Mouse (Mus musculus): ENCODE measurements around the gene Purb. TPM values are rescaled to one million over a fixed set of nuclear protein-coding genes. Genes with fewer than 3 reads are reported as not detected.

Gene Purb
- polyA plus RNA-seq, 1 experiment from 2014 or later = 21.6 TPM

DNA sequence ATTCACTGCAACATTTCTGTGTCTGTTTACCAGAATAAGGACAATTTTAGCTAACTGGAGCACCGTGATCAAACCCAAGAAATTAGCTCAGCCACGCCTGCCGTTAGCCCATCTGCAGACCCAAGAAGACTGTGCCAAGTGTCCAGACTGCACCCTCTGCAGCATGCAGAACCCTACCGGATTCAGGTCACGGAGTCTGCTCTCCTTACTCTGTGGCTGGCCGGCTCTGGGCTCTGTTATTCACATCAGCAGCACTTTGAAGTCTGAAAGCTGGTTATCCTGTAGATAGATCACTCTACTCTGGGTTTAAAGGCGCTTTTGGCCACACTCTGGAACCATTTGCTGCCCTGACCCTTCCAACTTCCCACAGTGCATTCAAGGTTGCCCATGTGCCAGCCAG is 4.5 kb upstream of the Purb start:
- WGBS = 67% methylated on average over 7 of the region's 7 CpGs
- Histone ChIP-seq H3K4me2 (replicated peaks; ENCODE audit: low read depth) (no peak overlapping the region), H3K36me3 (ENCODE audit: control insufficient read depth, insufficient read depth) (no peaks in the 10 kb centered on the region), H3K27ac (ENCODE audit: low read depth, low read length) (no peak overlapping the region), H3K27me3 (replicated peaks; ENCODE audit: control insufficient read depth, insufficient read depth, low read length) (no peaks in the 10 kb centered on the region), H3K4me1 (replicated peaks; ENCODE audit: control insufficient read depth, insufficient read depth, low read length) (no peaks in the 10 kb centered on the region), H3K4me3 (ENCODE audit: low read depth, low read length) (no peak overlapping the region), H3K9me3 (ENCODE audit: control insufficient read depth) (no peaks in the 10 kb centered on the region), H3K9ac (ENCODE audit: low read depth, low read length) (no peak overlapping the region)
- ATAC-seq = no peak
- TF ChIP-seq CTCF (IDR thresholded peaks at IDR 0.05; ENCODE audit: low read depth) = no peak

DNA sequence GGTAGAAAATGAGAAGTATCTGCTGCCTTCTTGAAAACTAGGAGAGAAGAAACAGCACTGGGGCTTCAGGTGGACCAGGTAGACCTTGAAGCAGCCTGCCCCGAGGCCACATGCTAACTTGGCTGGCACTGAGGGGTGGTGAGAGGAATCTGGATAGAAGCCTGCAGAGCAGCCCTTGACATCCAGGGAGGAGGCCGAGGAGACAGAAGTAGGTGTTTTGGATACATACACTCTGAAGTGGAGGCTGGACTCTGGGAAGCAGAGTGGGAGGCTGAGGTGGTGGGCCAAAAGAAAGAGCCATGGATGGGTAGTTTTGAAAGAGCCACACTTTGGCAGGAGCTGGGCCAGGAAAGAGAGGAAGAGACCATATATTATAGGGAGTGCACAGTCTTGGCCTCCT is 3.5 kb upstream of the Purb start:
- no peak overlapping the region for H3K4me2 ChIP-seq (replicated peaks; ENCODE audit: low read depth)
- WGBS = 81% methylated on average over 2 of the region's 2 CpGs

DNA sequence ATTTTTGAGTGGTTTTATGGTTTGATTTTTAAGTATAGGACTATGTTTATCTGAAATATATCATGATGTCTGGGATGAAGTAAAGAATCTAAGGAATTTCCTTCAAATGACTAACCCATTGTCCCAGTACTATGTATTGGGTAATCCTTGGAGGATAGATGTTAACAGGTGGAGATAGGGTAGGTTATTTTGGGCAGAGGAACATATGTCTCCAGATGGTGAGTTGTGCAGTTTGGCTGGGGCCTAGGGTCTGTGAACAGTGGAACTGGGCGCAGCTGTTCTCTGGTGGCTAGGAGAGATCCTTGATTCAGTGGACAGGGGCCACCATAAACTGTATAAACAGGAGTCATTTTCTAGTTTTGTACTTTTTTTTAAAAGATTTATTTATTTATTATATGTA is 1.6 kb upstream of the Purb start:
- Histone ChIP-seq H3K27me3 (replicated peaks; ENCODE audit: control insufficient read depth, insufficient read depth, low read length) (no peaks in the 10 kb centered on the region), H3K9ac (ENCODE audit: low read depth, low read length) (no peak overlapping the region), H3K36me3 (ENCODE audit: control insufficient read depth, insufficient read depth) (no peaks in the 10 kb centered on the region), H3K4me3 (ENCODE audit: low read depth, low read length) (no peak overlapping the region), H3K9me3 (ENCODE audit: control insufficient read depth) (no peaks in the 10 kb centered on the region), H3K4me2 (replicated peaks; ENCODE audit: low read depth) (no peak overlapping the region), H3K4me1 (replicated peaks; ENCODE audit: control insufficient read depth, insufficient read depth, low read length) (no peaks in the 10 kb centered on the region), H3K27ac (ENCODE audit: low read depth, low read length) (no peak overlapping the region)
- no peak for ATAC-seq
- TF ChIP-seq CTCF (IDR thresholded peaks at IDR 0.05; ENCODE audit: low read depth) = no peak
- 83% methylated on average over 1 of the region's 1 CpGs for WGBS

More for the DNA sequence above, 3.5 kb upstream of the Purb start:
- H3K9ac ChIP-seq (ENCODE audit: low read depth, low read length) = no peak overlapping the region
- no peaks in the 10 kb centered on the region for H3K9me3 ChIP-seq (ENCODE audit: control insufficient read depth)
- no peaks in the 10 kb centered on the region for H3K27me3 ChIP-seq (replicated peaks; ENCODE audit: control insufficient read depth, insufficient read depth, low read length)
- no peak for ATAC-seq
- H3K4me3 ChIP-seq (ENCODE audit: low read depth, low read length) = no peak overlapping the region
- H3K36me3 ChIP-seq (ENCODE audit: control insufficient read depth, insufficient read depth) = no peaks in the 10 kb centered on the region
- H3K27ac ChIP-seq (ENCODE audit: low read depth, low read length) = no peak overlapping the region
- TF ChIP-seq CTCF (IDR thresholded peaks at IDR 0.05; ENCODE audit: low read depth) = no peak
- H3K4me1 ChIP-seq (replicated peaks; ENCODE audit: control insufficient read depth, insufficient read depth, low read length) = no peaks in the 10 kb centered on the region

DNA sequence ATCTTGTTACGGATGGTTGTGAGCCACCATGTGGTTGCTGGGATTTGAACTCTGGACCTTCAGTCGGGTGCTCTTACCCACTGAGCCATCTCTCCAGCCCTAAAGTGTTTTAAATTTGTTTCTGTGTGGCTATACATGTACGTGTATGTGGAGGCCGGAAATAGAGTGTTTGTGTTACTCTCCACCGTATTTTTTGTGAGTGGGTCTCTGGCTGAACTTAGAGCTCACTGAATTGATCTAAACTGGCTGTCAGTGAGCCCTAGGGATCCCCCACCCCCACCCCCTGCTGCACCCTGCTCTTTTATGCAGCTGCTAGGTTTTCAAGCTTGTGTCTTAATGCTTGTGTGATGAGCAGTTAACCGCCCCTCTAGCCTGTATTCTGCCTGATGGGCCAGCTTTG is 1.2 kb upstream of the Purb start:
- Histone ChIP-seq H3K27me3 (replicated peaks; ENCODE audit: control insufficient read depth, insufficient read depth, low read length) (no peaks in the 10 kb centered on the region), H3K9ac (ENCODE audit: low read depth, low read length) (no peak overlapping the region), H3K4me3 (ENCODE audit: low read depth, low read length) (no peak overlapping the region), H3K4me2 (replicated peaks; ENCODE audit: low read depth) (no peak overlapping the region), H3K27ac (ENCODE audit: low read depth, low read length) (no peak overlapping the region), H3K9me3 (ENCODE audit: control insufficient read depth) (no peaks in the 10 kb centered on the region), H3K36me3 (ENCODE audit: control insufficient read depth, insufficient read depth) (no peaks in the 10 kb centered on the region), H3K4me1 (replicated peaks; ENCODE audit: control insufficient read depth, insufficient read depth, low read length) (peaks cover under 1% of the 10 kb centered on the region; the same call in 1 of the 2 replicates)
- ATAC-seq = no peak
- no peak for TF ChIP-seq CTCF (IDR thresholded peaks at IDR 0.05; ENCODE audit: low read depth)
- 67% methylated on average over 6 of the region's 6 CpGs for WGBS

DNA sequence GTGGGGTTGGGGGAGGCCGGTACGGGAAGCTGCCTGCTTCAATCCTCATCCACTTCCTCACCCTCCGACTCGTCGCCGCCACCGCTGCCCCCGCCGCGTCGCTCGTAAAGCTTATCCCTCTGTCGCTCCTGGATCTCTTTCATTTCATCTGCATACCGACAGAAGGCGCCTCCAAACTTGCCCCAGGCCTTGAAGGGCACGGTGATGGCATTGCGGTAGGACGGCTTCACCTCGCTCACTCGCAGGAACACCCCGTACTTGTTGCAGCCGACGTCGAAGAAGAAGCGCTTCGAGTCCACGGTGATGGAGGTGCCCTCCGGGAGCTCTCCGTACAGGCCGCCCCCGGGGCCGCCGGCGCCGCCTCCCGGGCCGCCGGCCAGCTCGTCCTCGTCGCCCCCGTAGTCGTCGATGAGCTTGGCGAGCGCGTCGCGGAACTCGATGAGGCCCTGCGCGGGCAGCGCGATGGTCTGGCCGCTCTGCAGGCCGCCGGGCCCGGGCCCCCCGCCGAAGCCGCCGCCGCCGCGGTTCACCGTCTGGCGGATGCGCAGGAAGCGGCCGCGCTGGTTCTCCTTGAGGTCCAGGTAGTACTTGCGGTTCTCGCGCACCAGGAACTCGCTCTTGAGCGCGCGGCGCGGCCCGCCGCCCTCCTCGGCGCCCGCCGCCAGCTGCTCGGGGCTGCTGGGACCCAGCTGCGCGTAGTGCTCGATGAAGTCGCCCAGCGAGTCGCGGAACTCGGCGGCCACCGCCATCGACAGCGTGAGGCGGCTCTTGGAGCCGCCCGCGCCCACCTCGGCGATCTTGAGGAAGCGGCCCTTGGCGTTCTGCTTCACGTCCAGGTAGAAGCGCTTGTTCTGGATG is 614 bp downstream of the Purb start:
- Histone ChIP-seq H3K27ac (ENCODE audit: low read depth, low read length) (peak overlapping the region; percentile 98), H3K4me3 (ENCODE audit: low read depth, low read length) (peak overlapping the region; percentile 90), H3K4me1 (replicated peaks; ENCODE audit: control insufficient read depth, insufficient read depth, low read length) (peaks cover 7% of the 10 kb centered on the region), H3K9me3 (ENCODE audit: control insufficient read depth) (no peaks in the 10 kb centered on the region), H3K4me2 (replicated peaks; ENCODE audit: low read depth) (peak overlapping the region; percentile 81), H3K27me3 (replicated peaks; ENCODE audit: control insufficient read depth, insufficient read depth, low read length) (no peaks in the 10 kb centered on the region), H3K9ac (ENCODE audit: low read depth, low read length) (peak overlapping the region; percentile 93), H3K36me3 (ENCODE audit: control insufficient read depth, insufficient read depth) (no peaks in the 10 kb centered on the region)
- WGBS = under 1% methylated on average over 108 of the region's 109 CpGs
- TF ChIP-seq CTCF (IDR thresholded peaks at IDR 0.05; ENCODE audit: low read depth) = peak; percentile 37; the same call in 1 of the 2 replicates
- ATAC-seq = peak; percentile 46

DNA sequence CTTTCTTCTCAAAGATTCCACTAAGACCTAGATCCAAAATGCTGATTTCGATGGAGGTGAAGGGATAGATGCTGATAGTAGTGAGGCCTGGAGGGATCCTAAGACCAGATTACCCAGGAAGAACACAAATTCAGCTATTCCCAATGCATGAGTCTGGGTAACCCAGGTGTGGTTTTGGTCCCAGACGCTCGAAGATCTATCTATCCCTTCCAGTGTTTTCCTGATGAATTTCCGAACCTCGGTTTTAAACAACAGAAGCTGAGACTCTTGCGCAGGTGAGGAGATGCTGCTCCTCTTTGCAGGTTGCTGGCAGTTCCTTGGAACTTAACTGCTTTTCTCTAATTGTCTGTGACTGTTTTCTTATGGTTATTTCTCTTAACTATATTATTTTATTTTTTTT is 1.3 kb downstream of the Purb start:
- Histone ChIP-seq H3K9ac (ENCODE audit: low read depth, low read length) (peak overlapping the region; percentile 93), H3K4me1 (replicated peaks; ENCODE audit: control insufficient read depth, insufficient read depth, low read length) (peaks cover 7% of the 10 kb centered on the region), H3K36me3 (ENCODE audit: control insufficient read depth, insufficient read depth) (no peaks in the 10 kb centered on the region), H3K27me3 (replicated peaks; ENCODE audit: control insufficient read depth, insufficient read depth, low read length) (no peaks in the 10 kb centered on the region), H3K9me3 (ENCODE audit: control insufficient read depth) (no peaks in the 10 kb centered on the region), H3K4me3 (ENCODE audit: low read depth, low read length) (peak overlapping the region; percentile 90), H3K4me2 (replicated peaks; ENCODE audit: low read depth) (peak overlapping the region; percentile 81), H3K27ac (ENCODE audit: low read depth, low read length) (peak overlapping the region; percentile 98; the same call in 1 of the 2 replicates)
- 12% methylated on average over 6 of the region's 6 CpGs for whole genome bisulfite sequencing
- ATAC-seq = no peak
- no peak for TF ChIP-seq CTCF (IDR thresholded peaks at IDR 0.05; ENCODE audit: low read depth)

Data from intestine, postnatal 0 days (tissue).